Mouse (Mus musculus): ENCODE data around the gene Neurl1b.

DNA sequence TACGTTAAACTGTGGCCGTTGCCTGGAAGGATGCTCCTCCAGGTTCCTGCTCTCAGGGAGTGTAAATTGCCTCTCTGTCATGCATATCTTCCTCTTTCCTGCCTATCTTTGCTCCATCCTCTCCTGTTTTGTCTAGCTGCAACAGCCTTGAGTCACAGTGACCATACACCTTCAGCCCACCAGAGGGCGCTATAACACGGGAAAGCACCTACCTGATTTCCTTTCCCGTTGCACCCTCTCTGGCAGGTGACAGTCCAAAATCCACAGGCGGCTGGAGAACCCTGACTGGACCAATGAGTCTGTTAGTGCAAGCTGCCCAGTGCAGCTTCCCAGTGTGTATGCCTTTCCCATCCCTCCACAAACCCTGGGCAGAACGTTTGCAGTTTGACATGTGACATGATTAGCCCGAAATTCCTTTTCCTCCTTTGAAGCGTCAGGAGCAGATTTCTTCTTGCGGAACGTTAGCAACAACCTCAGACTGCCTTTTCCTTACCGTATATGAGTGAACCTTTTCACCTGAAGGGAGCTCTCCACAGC, 48.1 kb downstream of the Neurl1b start:
- TF ChIP-seq CTCF (IDR thresholded peaks at IDR 0.05; ENCODE audit: low read depth) (peak; percentile 96), EP300 (optimal IDR thresholded peaks at IDR 0.05) (no peak)

Measured in stomach, postnatal 0 days (tissue).